Mouse (Mus musculus): Measurements from ENCODE around the gene Dlgap5.

- TF ChIP-seq POLR2A (IDR thresholded peaks at IDR 0.05; ENCODE audit: borderline replicate concordance, control insufficient read depth, low read depth, low read length) = no peak
- TF ChIP-seq CTCF (IDR thresholded peaks at IDR 0.05; ENCODE audit: control insufficient read depth, insufficient read depth, low read length) = no peak
These were observed 56.8 kb downstream of the Dlgap5 start for GRCm38 (mm10) chr14:47361418-47361817.

Data from bone marrow, adult 2 months (tissue).